Mouse (Mus musculus) MEL (cell line): ENCODE measurements at regions not wholly inside any gene's neighbourhood (a gene's known extent, or its start where the extent isn't known, plus 50 kb on each side); places are given as distances from the start of the nearest gene placed in this dataset.

Experiments used
- DNase-seq: peaks from one replicate; pipeline ENCODE4 v3.0.0; 2011; ENCODE audit warnings: low read depth, low spot score
- H3K27ac ChIP-seq: 2 replicates; pipeline ENCODE4 v1.5.1; 2012; ENCODE audit warnings: low read depth, mild to moderate bottlenecking, control low read depth, low read length, moderate library complexity; ENCODE audit not compliant: control insufficient read depth
- H3K27me3 ChIP-seq, 2 experiments: fragments of 150-350 bp in 1 of 2; sonication (generic) in 1 of 2; 2 replicates each; pipeline ENCODE4 v1.6.1; 2012; ENCODE audit warnings: low read length in 2 of 2, mild to moderate bottlenecking in 2 of 2, improper control_type of control experiment in 1 of 2, moderate library complexity in 1 of 2; ENCODE audit not compliant: insufficient read depth in 2 of 2, control insufficient read depth in 1 of 2
- H3K36me3 ChIP-seq, 2 experiments: 2 replicates each; pipeline ENCODE4 v1.6.1; 2012 to 2014; ENCODE audit warnings: low read length in 2 of 2, improper control_type of control experiment in 1 of 2, inconsistent platforms in 1 of 2, mild to moderate bottlenecking in 1 of 2; ENCODE audit not compliant: insufficient read depth in 2 of 2, control insufficient read depth in 1 of 2
- H3K4me1 ChIP-seq, 2 experiments: fragments of 150-350 bp in 1 of 2; sonication (generic) in 1 of 2; 2 replicates each; pipeline ENCODE4 v1.6.1; 2012; ENCODE audit warnings: low read length in 2 of 2, improper control_type of control experiment in 1 of 2, mild to moderate bottlenecking in 1 of 2; ENCODE audit not compliant: insufficient read depth in 2 of 2, control insufficient read depth in 1 of 2
- H3K4me3 ChIP-seq, 2 experiments: fragments of 150-350 bp in 1 of 2; sonication (generic) in 1 of 2; 2 replicates each; pipeline ENCODE4 v1.5.1; 2012; ENCODE audit warnings: low read depth in 2 of 2, low read length in 2 of 2, mild to moderate bottlenecking in 2 of 2, moderate library complexity in 2 of 2, control low read depth in 1 of 2, improper control_type of control experiment in 1 of 2; ENCODE audit not compliant: control insufficient read depth in 1 of 2, insufficient read depth in 1 of 2
- H3K79me2 ChIP-seq: 2 replicates; pipeline ENCODE4 v1.6.1; 2012; ENCODE audit warnings: mild to moderate bottlenecking, low read length, moderate library complexity; ENCODE audit not compliant: control insufficient read depth, poor library complexity, insufficient read depth
- H3K9ac ChIP-seq: 2 replicates; pipeline ENCODE4 v1.6.1; 2012; ENCODE audit warnings: low read depth, mild to moderate bottlenecking, control low read depth, low read length, moderate library complexity; ENCODE audit not compliant: control insufficient read depth, poor library complexity, severe bottlenecking
- H3K9me3 ChIP-seq: fragments of 150-350 bp; sonication (generic); replicated peaks from 2 replicates; pipeline ENCODE4 v1.6.1; 2012; ENCODE audit warnings: mild to moderate bottlenecking, low read length, improper control_type of control experiment, moderate library complexity; ENCODE audit not compliant: insufficient read depth
- CHD2 ChIP-seq: IDR thresholded peaks from 2 replicates; pipeline ENCODE4 v1.6.1; 2011; ENCODE audit warnings: low read length, improper control_type of control experiment
- E2F4 ChIP-seq: IDR thresholded peaks from 2 replicates; pipeline ENCODE4 v1.6.1; 2011; ENCODE audit warnings: low read depth, low read length, improper control_type of control experiment, borderline replicate concordance
- ELF1 ChIP-seq: IDR thresholded peaks from 2 replicates; pipeline ENCODE4 v1.6.1; 2014; ENCODE audit warnings: low read depth, mild to moderate bottlenecking, inconsistent platforms, low read length, improper control_type of control experiment, moderate library complexity
- EP300 ChIP-seq, 2 experiments: IDR thresholded peaks; 2 replicates each; pipeline ENCODE4 v1.6.1; 2011; ENCODE audit warnings: improper control_type of control experiment in 2 of 2, low read length in 2 of 2, low read depth in 1 of 2, mild to moderate bottlenecking in 1 of 2
- GATA1 ChIP-seq: IDR thresholded peaks from 2 replicates; pipeline ENCODE4 v1.6.1; 2011; ENCODE audit warnings: low read depth, low read length, improper control_type of control experiment
- HCFC1 ChIP-seq: IDR thresholded peaks from 2 replicates; pipeline ENCODE4 v1.6.1; 2012; ENCODE audit warnings: low read depth, mild to moderate bottlenecking, inconsistent platforms, low read length, improper control_type of control experiment, moderate library complexity
- MXI1 ChIP-seq: IDR thresholded peaks from 2 replicates; pipeline ENCODE4 v1.6.1; 2011; ENCODE audit warnings: mild to moderate bottlenecking, low read depth, low read length, improper control_type of control experiment
- MYB ChIP-seq: IDR thresholded peaks from 2 replicates; pipeline ENCODE4 v1.6.1; 2011; ENCODE audit warnings: mild to moderate bottlenecking, low read depth, low read length, improper control_type of control experiment
- NELFE ChIP-seq: IDR thresholded peaks from 2 replicates; pipeline ENCODE4 v1.6.1; 2011; ENCODE audit warnings: low read depth, low read length, improper control_type of control experiment
- NRF1 ChIP-seq: IDR thresholded peaks from 2 replicates; pipeline ENCODE4 v1.6.1; 2014; ENCODE audit warnings: low read depth, mild to moderate bottlenecking, inconsistent platforms, low read length, improper control_type of control experiment, moderate library complexity; ENCODE audit not compliant: poor library complexity, insufficient read depth, severe bottlenecking
- POLR2A ChIP-seq, 2 experiments: IDR thresholded peaks; 2 replicates each; pipeline ENCODE4 v1.6.1; 2011 to 2012; ENCODE audit warnings: low read length in 2 of 2, mild to moderate bottlenecking in 2 of 2, control low read depth in 1 of 2, improper control_type of control experiment in 1 of 2, low read depth in 1 of 2, moderate library complexity in 1 of 2; ENCODE audit not compliant: control insufficient read depth in 1 of 2, insufficient read depth in 1 of 2, poor library complexity in 1 of 2
- RAD21 ChIP-seq: IDR thresholded peaks from 2 replicates; pipeline ENCODE4 v1.6.1; 2011; ENCODE audit warnings: mild to moderate bottlenecking, low read depth, low read length, improper control_type of control experiment
- TCF12 ChIP-seq: IDR thresholded peaks from 2 replicates; pipeline ENCODE4 v1.6.1; 2014; ENCODE audit warnings: low read depth, mild to moderate bottlenecking, inconsistent platforms, low read length, improper control_type of control experiment, moderate library complexity
- UBTF ChIP-seq: IDR thresholded peaks from 2 replicates; pipeline ENCODE4 v1.6.1; 2012; ENCODE audit warnings: low read depth, mild to moderate bottlenecking, inconsistent platforms, low read length, improper control_type of control experiment, moderate library complexity, borderline replicate concordance; ENCODE audit not compliant: insufficient read depth
- ZC3H11A ChIP-seq: IDR thresholded peaks from 2 replicates; pipeline ENCODE4 v1.6.1; 2012; ENCODE audit warnings: low read depth, mild to moderate bottlenecking, inconsistent platforms, low read length, improper control_type of control experiment
- ZMIZ1 ChIP-seq: IDR thresholded peaks from 2 replicates; pipeline ENCODE4 v1.6.1; 2012; ENCODE audit warnings: low read depth, mild to moderate bottlenecking, inconsistent platforms, low read length, improper control_type of control experiment, moderate library complexity
- ZNF384 ChIP-seq: IDR thresholded peaks from 2 replicates; pipeline ENCODE4 v1.6.1; 2012; ENCODE audit warnings: low read depth, mild to moderate bottlenecking, inconsistent platforms, low read length, improper control_type of control experiment

DNA sequence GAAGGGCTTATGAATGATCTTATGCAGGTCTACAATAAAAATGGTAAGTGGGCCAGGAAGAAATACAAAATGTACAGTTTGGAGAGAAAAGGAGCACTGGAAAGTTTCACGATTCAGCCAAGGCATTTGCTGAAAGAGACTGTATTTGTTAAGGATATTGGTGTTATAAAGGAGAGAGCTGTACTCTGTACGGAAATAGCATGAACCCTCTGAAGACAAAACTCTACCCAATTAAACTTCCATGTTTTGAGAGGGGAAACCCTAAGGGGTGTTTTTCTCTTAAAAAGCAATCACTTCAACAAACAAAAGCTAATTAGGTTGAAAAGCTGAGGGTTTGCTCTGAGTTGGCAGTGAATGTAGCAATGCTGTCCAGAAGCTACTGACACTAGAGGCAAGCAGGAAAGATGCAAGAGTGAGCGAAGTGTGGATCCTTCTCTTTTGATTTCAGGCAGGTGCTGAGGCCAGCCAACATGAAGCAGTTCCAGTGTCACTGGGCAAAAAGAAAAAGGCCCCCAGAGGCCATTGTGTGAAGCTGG lies 378.2 kb downstream of the Prdm13 start:
- no peak overlapping the region for H3K9ac ChIP-seq
- no peaks in the 10 kb centered on the region for H3K4me1 ChIP-seq
- no peak for DNase-seq
- H3K36me3 ChIP-seq: no peaks in the 10 kb centered on the region
- H3K27me3 ChIP-seq: no peaks in the 10 kb centered on the region
- H3K79me2 ChIP-seq: no peaks in the 10 kb centered on the region
- no peaks in the 10 kb centered on the region for H3K9me3 ChIP-seq
- TF ChIP-seq ZC3H11A: no peak
- no peak for TF ChIP-seq RAD21
- no peak overlapping the region for H3K4me3 ChIP-seq
- H3K27ac ChIP-seq: no peak overlapping the region

DNA sequence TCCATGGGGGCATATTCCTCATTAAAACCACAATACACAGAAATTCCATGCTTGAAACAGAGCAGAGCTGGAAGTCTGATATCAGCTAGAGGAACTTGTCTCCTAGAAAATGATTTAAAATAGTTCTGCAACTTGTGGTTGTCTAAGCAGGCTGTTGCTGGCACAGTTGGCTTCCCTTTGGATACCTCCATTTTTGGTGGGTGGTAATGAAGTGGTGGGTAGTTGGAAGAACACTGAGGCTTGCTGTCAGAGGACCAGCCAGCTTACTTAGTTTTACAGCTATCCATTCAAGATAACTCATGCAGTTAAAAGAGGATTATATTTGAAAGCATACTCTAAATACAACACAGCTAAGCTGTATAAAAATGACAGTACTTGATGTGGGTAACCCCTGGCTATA lies 385.6 kb downstream of the Prdm13 start:
- Histone ChIP-seq H3K9me3 (no peaks in the 10 kb centered on the region), H3K27ac (no peak overlapping the region), H3K4me1 (no peaks in the 10 kb centered on the region), H3K79me2 (no peaks in the 10 kb centered on the region), H3K9ac (no peak overlapping the region), H3K27me3 (no peaks in the 10 kb centered on the region), H3K36me3 (no peaks in the 10 kb centered on the region), H3K4me3 (no peak overlapping the region)
- DNase-seq: no peak
- TF ChIP-seq UBTF: no peak
- TF ChIP-seq HCFC1: no peak
- no peak for TF ChIP-seq NELFE
- no peak for TF ChIP-seq EP300 (IDR thresholded peaks at IDR 0.05; ENCODE audit: low read depth in 1 of 2, low read length in 2 of 2)
- TF ChIP-seq ZNF384: no peak
- no peak for TF ChIP-seq CHD2
- no peak for TF ChIP-seq ZMIZ1
- no peak for TF ChIP-seq E2F4
- no peak for TF ChIP-seq MYB
- no peak for TF ChIP-seq GATA1
- TF ChIP-seq MXI1: no peak
- TF ChIP-seq ELF1: no peak
- TF ChIP-seq NRF1: no peak
- no peak for TF ChIP-seq TCF12
- no peak for TF ChIP-seq POLR2A (IDR thresholded peaks at IDR 0.05; ENCODE audit: control insufficient read depth in 1 of 2, insufficient read depth in 1 of 2, low read depth in 1 of 2, low read length in 2 of 2, poor library complexity in 1 of 2)
